Mouse (Mus musculus): ENCODE measurements around the gene Casp8.
"Not testable (repeated sequence)": the region's sequence is repeated elsewhere in the genome, so short reads cannot be mapped to it uniquely, and the experiment has no call there.

Gene Casp8

GRCm38 (mm10) chr1:58795291-58796058 lies at the start of gene Casp8:
Gene Casp8, plus strand, starts transcription at chr1:58795374.
- in situ Hi-C loops (cut with MboI, MseI) = loop anchor here (25.0 kb wide), 1 partner anchor 692 kb away; the partner anchor contains the start of gene Fzd7

- in situ Hi-C loops (cut with MboI, MseI) = no loop called here
Measured at GRCm38 (mm10) chr1:58746880-58747279, 48.3 kb upstream of the Casp8 start.

- in situ Hi-C loops (cut with MboI, MseI) = no loop called here
Measured at GRCm38 (mm10) chr1:58759451-58759850, 35.7 kb upstream of the Casp8 start.

GRCm38 (mm10) chr1:58760581-58760980 lies 34.6 kb upstream of the Casp8 start:
- in situ Hi-C loops (cut with MboI, MseI) = no loop called here

- in situ Hi-C loops (cut with MboI, MseI) = not testable (repeated sequence)
Measured at GRCm38 (mm10) chr1:58761391-58762275, 33.5 kb upstream of the Casp8 start.

- in situ Hi-C loops (cut with MboI, MseI) = no loop called here
Measured at GRCm38 (mm10) chr1:58762576-58762975, 32.6 kb upstream of the Casp8 start.

- in situ Hi-C loops (cut with MboI, MseI) = not testable (repeated sequence)
Measured at GRCm38 (mm10) chr1:58766446-58766845, 28.7 kb upstream of the Casp8 start.

GRCm38 (mm10) chr1:58769136-58769535 lies 26.0 kb upstream of the Casp8 start:
- in situ Hi-C loops (cut with MboI, MseI) = no loop called here

GRCm38 (mm10) chr1:58769701-58770100 lies 25.5 kb upstream of the Casp8 start:
- in situ Hi-C loops (cut with MboI, MseI) = loop anchor here (5.0 kb wide), 1 partner anchor 133 kb away; no protein-coding TSS in a partner anchor

GRCm38 (mm10) chr1:58770111-58770720 lies 25.0 kb upstream of the Casp8 start:
- in situ Hi-C loops (cut with MboI, MseI) = loop anchor here (5.0 kb wide), 1 partner anchor 132 kb away; no protein-coding TSS in a partner anchor

GRCm38 (mm10) chr1:58772084-58772483 lies 23.1 kb upstream of the Casp8 start:
- in situ Hi-C loops (cut with MboI, MseI) = loop anchor here (5.0 kb wide), 1 partner anchor 130 kb away; no protein-coding TSS in a partner anchor

- in situ Hi-C loops (cut with MboI, MseI) = loop anchor here (5.0 kb wide), 1 partner anchor 129 kb away; no protein-coding TSS in a partner anchor
Measured at GRCm38 (mm10) chr1:58773280-58773679, 21.9 kb upstream of the Casp8 start.

GRCm38 (mm10) chr1:58773905-58774304 lies 21.3 kb upstream of the Casp8 start:
- in situ Hi-C loops (cut with MboI, MseI) = loop anchor here (5.0 kb wide), 1 partner anchor 128 kb away; no protein-coding TSS in a partner anchor

- in situ Hi-C loops (cut with MboI, MseI) = loop anchor here (25.0 kb wide), 1 partner anchor 712 kb away; the partner anchor contains the start of gene Fzd7
Measured at GRCm38 (mm10) chr1:58775361-58775760, 19.8 kb upstream of the Casp8 start.

- in situ Hi-C loops (cut with MboI, MseI) = loop anchor here (25.0 kb wide), 1 partner anchor 710 kb away; the partner anchor contains the start of gene Fzd7
Measured at GRCm38 (mm10) chr1:58777583-58777982, 17.6 kb upstream of the Casp8 start.

GRCm38 (mm10) chr1:58778226-58778625 lies 16.9 kb upstream of the Casp8 start:
- in situ Hi-C loops (cut with MboI, MseI) = loop anchor here (25.0 kb wide), 1 partner anchor 709 kb away; the partner anchor contains the start of gene Fzd7

- in situ Hi-C loops (cut with MboI, MseI) = loop anchor here (25.0 kb wide), 1 partner anchor 701 kb away; the partner anchor contains the start of gene Fzd7
Measured at GRCm38 (mm10) chr1:58786276-58786675, 8.9 kb upstream of the Casp8 start.

GRCm38 (mm10) chr1:58788410-58788809 lies 6.8 kb upstream of the Casp8 start:
- in situ Hi-C loops (cut with MboI, MseI) = loop anchor here (25.0 kb wide), 1 partner anchor 699 kb away; the partner anchor contains the start of gene Fzd7

- in situ Hi-C loops (cut with MboI, MseI) = loop anchor here (25.0 kb wide), 1 partner anchor 693 kb away; the partner anchor contains the start of gene Fzd7
Measured at GRCm38 (mm10) chr1:58794705-58795104, 469 bp upstream of the Casp8 start.

- in situ Hi-C loops (cut with MboI, MseI) = loop anchor here (25.0 kb wide), 1 partner anchor 691 kb away; the partner anchor contains the start of gene Fzd7
Measured at GRCm38 (mm10) chr1:58796059-58796363, 837 bp downstream of the Casp8 start.

- in situ Hi-C loops (cut with MboI, MseI) = loop anchor here (25.0 kb wide), 1 partner anchor 690 kb away; the partner anchor contains the start of gene Fzd7
Measured at GRCm38 (mm10) chr1:58796853-58797252, 1.7 kb downstream of the Casp8 start.

Measured in T-helper 2 cell (primary cell).